Mouse (Mus musculus): ENCODE measurements at regions not wholly inside any gene's neighbourhood (a gene's known extent, or its start where the extent isn't known, plus 50 kb on each side); places are given as distances from the start of the nearest gene placed in this dataset.

- Histone ChIP-seq H3K4me3 (replicated peaks; ENCODE audit: low read length) (peak overlapping the region; percentile 21), H3K9me3 (replicated peaks; ENCODE audit: control insufficient read depth, low read length) (no peaks in the 10 kb centered on the region), H3K9ac (ENCODE audit: low read length) (0 out of 2 replicates have a peak overlapping the region, but pooled peaks have one; percentile 21), H3K36me3 (ENCODE audit: control insufficient read depth, insufficient read depth, low read length) (no peaks in the 10 kb centered on the region), H3K27me3 (ENCODE audit: control insufficient read depth, insufficient read depth, low read length) (no peaks in the 10 kb centered on the region), H3K27ac (ENCODE audit: low read length) (no peak overlapping the region), H3K4me2 (ENCODE audit: low read depth, low read length) (peak overlapping the region; percentile 45), H3K4me1 (ENCODE audit: control insufficient read depth, insufficient read depth, low read length) (peaks cover 6% of the 10 kb centered on the region; the same call in 1 of the 2 replicates)
- ATAC-seq (ENCODE audit: insufficient read depth, low FRiP score) = 0 out of 2 replicates have a peak, but pooled peaks have one; percentile 25
- 17% methylated on average over 14 of the region's 14 CpGs for WGBS
Observed at GRCm38 (mm10) chr12:71778137-71778536, 52.7 kb upstream of the Daam1 start.

DNA sequence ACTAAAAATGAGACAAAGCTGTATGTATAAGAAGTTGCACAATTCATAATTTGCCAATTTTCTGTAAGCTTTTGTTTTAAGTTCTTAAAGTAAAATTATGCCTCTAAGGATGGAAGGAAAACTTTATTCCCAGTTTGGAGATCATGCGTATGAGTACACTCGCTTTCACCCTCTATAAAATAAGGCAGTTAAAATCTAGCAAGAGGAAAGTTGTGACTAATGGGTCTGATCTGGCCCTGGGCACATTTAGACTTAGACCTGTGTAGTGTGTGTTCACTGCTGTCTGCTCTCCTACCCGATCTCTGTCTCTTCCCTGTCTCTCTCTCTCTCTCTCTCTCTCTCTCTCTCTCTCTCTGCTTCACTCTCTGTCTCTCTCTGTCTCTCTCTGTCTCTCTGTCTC is 51.9 kb upstream of the Daam1 start:
- Histone ChIP-seq H3K9ac (ENCODE audit: low read length) (no peak overlapping the region), H3K27ac (ENCODE audit: low read length) (no peak overlapping the region), H3K4me1 (ENCODE audit: control insufficient read depth, insufficient read depth, low read length) (peaks cover 6% of the 10 kb centered on the region; the same call in 1 of the 2 replicates), H3K4me2 (ENCODE audit: low read depth, low read length) (no peak overlapping the region), H3K4me3 (replicated peaks; ENCODE audit: low read length) (no peak overlapping the region), H3K9me3 (replicated peaks; ENCODE audit: control insufficient read depth, low read length) (no peaks in the 10 kb centered on the region), H3K36me3 (ENCODE audit: control insufficient read depth, insufficient read depth, low read length) (no peaks in the 10 kb centered on the region), H3K27me3 (ENCODE audit: control insufficient read depth, insufficient read depth, low read length) (no peaks in the 10 kb centered on the region)
- no peak for ATAC-seq (ENCODE audit: insufficient read depth, low FRiP score)
- WGBS = 67% methylated on average over 3 of the region's 3 CpGs

DNA sequence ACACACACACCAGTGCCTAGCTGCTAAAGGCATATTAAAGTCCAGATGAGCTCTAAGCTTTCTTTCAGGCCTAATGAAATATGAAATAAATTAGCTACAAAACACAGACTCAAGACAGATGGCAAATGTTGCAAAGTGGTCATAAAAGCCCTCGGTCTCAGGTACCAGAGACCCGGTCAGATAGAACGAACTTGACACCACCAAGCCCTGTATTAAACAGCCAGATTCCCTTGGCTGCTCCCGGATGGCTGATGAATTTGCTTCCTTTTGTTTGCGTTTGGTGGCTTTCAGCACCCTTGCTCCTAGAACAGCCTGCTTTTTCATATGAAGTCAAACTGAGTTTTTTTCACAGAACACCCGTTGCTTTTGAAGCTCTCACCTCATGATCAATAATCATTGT is 51.5 kb upstream of the Daam1 start:
- H3K4me1 ChIP-seq (ENCODE audit: control insufficient read depth, insufficient read depth, low read length) = peaks cover 6% of the 10 kb centered on the region; the same call in 1 of the 2 replicates
- WGBS = 35% methylated on average over 6 of the region's 6 CpGs

More for the DNA sequence above, 51.5 kb upstream of the Daam1 start:
- no peak overlapping the region for H3K9ac ChIP-seq (ENCODE audit: low read length)
- H3K9me3 ChIP-seq (replicated peaks; ENCODE audit: control insufficient read depth, low read length) = no peaks in the 10 kb centered on the region
- no peaks in the 10 kb centered on the region for H3K36me3 ChIP-seq (ENCODE audit: control insufficient read depth, insufficient read depth, low read length)
- H3K4me2 ChIP-seq (ENCODE audit: low read depth, low read length) = no peak overlapping the region
- no peak for ATAC-seq (ENCODE audit: insufficient read depth, low FRiP score)
- H3K27me3 ChIP-seq (ENCODE audit: control insufficient read depth, insufficient read depth, low read length) = no peaks in the 10 kb centered on the region
- no peak overlapping the region for H3K27ac ChIP-seq (ENCODE audit: low read length)
- no peak overlapping the region for H3K4me3 ChIP-seq (replicated peaks; ENCODE audit: low read length)
